Mouse (Mus musculus) forebrain, embryonic 13.5 days (tissue): Measurements from ENCODE around the gene Lrrc42. TPM values are rescaled to one million over a fixed set of nuclear protein-coding genes. Genes with fewer than 3 reads are reported as not detected.

Source experiments
- ATAC-seq: fragments of 200-750 bp; cut with Nextera tagmentation; 2 replicates; pipeline ENCODE4 v1.8.0; 2017
- H3K27ac ChIP-seq: fragments of 300-500 bp; sonication (generic); 2 replicates; pipeline ENCODE4 v1.5.1; 2015; ENCODE audit warnings: inconsistent platforms, mild to moderate bottlenecking, moderate library complexity
- H3K27me3 ChIP-seq: fragments of 300-500 bp; sonication (generic); 2 replicates; pipeline ENCODE4 v1.6.1; 2015; ENCODE audit warnings: mild to moderate bottlenecking, inconsistent platforms
- H3K36me3 ChIP-seq: fragments of 300-500 bp; sonication (generic); 2 replicates; pipeline ENCODE4 v1.6.1; 2015; ENCODE audit warnings: mild to moderate bottlenecking, inconsistent platforms; ENCODE audit not compliant: poor library complexity, severe bottlenecking
- H3K4me1 ChIP-seq: fragments of 300-500 bp; sonication (generic); 2 replicates; pipeline ENCODE4 v1.6.1; 2015; ENCODE audit warnings: inconsistent platforms
- H3K4me2 ChIP-seq: fragments of 300-500 bp; sonication (generic); 2 replicates; pipeline ENCODE4 v1.6.1; 2015; ENCODE audit warnings: inconsistent platforms, mild to moderate bottlenecking, moderate library complexity
- H3K4me3 ChIP-seq: fragments of 300-500 bp; sonication (generic); 2 replicates; pipeline ENCODE4 v1.5.1; 2015; ENCODE audit warnings: mild to moderate bottlenecking, inconsistent platforms
- H3K9ac ChIP-seq: fragments of 300-500 bp; sonication (generic); 2 replicates; pipeline ENCODE4 v1.6.1; 2015; ENCODE audit warnings: mild to moderate bottlenecking, inconsistent platforms
- H3K9me3 ChIP-seq: fragments of 300-500 bp; sonication (generic); replicated peaks from 2 replicates; pipeline ENCODE4 v1.6.1; 2016; ENCODE audit warnings: inconsistent platforms
- WGBS: fragments of 180-500 bp; shearing (Covaris S2); methylation state at CpG from one replicate; pipeline ENCODE4 v1.1.7; 2015; 5-methylcytosine and 5-hydroxymethylcytosine counted together
- polyA plus RNA-seq: library from polyadenylated mRNA; unstranded; fragments of >200 nt; fragmentation: Nextera tagmentation; extraction: Ambion mirVana; gene quantifications from 2 replicates; pipeline ENCODE4 v1.2.1, GENCODE M21; 2015

Gene Lrrc42
- 67.4 and 68.9 TPM in 2 replicates for polyA plus RNA-seq

- Histone ChIP-seq H3K4me1 (peaks cover 32% of the 10 kb centered on the region), H3K27ac (peak within 1 kb of the TSS; percentile 77), H3K9me3 (no peaks in the 10 kb centered on the region), H3K4me3 (peak within 1 kb of the TSS; percentile 84), H3K9ac (peak within 1 kb of the TSS; percentile 82), H3K36me3 (no peaks in the 10 kb centered on the region), H3K27me3 (no peaks in the 10 kb centered on the region), H3K4me2 (peak within 1 kb of the TSS; percentile 70)
- under 1% methylated on average over 68 of the region's 101 CpGs for WGBS
- ATAC-seq: peak; percentile 96
Measured at GRCm38 (mm10) chr4:107253125-107254091, at the start of gene Lrrc42, which contains the start of gene Hspb11. TSS of gene Lrrc42 (minus strand) at chr4:107253532. TSS of gene Hspb11 (plus strand) at chr4:107253593.

- Histone ChIP-seq H3K27ac (no peak overlapping the region), H3K4me1 (peaks cover 4% of the 10 kb centered on the region), H3K27me3 (no peaks in the 10 kb centered on the region), H3K4me2 (no peak overlapping the region), H3K4me3 (no peak overlapping the region), H3K9ac (no peak overlapping the region), H3K36me3 (no peaks in the 10 kb centered on the region), H3K9me3 (no peaks in the 10 kb centered on the region)
- WGBS: 91% methylated on average over 4 of the region's 4 CpGs
- ATAC-seq: no peak
Measured at GRCm38 (mm10) chr4:107302832-107303231, 49.5 kb upstream of the Lrrc42 start.

GRCm38 (mm10) chr4:107302221-107302620, 48.9 kb upstream of the Lrrc42 start:
- H3K4me2 ChIP-seq: no peak overlapping the region
- H3K4me3 ChIP-seq: no peak overlapping the region
- no peaks in the 10 kb centered on the region for H3K27me3 ChIP-seq
- no peaks in the 10 kb centered on the region for H3K9me3 ChIP-seq
- no peak for ATAC-seq
- H3K27ac ChIP-seq: no peak overlapping the region
- 90% methylated on average over 9 of the region's 9 CpGs for WGBS
- H3K4me1 ChIP-seq: peaks cover 4% of the 10 kb centered on the region
- no peak overlapping the region for H3K9ac ChIP-seq
- H3K36me3 ChIP-seq: no peaks in the 10 kb centered on the region

GRCm38 (mm10) chr4:107300902-107301555, 47.7 kb upstream of the Lrrc42 start:
- WGBS: 92% methylated on average over 1 of the region's 1 CpGs

GRCm38 (mm10) chr4:107300371-107300770, 47.0 kb upstream of the Lrrc42 start:
- Histone ChIP-seq H3K4me3 (no peak overlapping the region), H3K27me3 (no peaks in the 10 kb centered on the region), H3K36me3 (no peaks in the 10 kb centered on the region), H3K4me2 (no peak overlapping the region), H3K4me1 (no peaks in the 10 kb centered on the region), H3K9ac (no peak overlapping the region), H3K27ac (no peak overlapping the region), H3K9me3 (no peaks in the 10 kb centered on the region)
- 78% methylated on average over 4 of the region's 4 CpGs for WGBS
- no peak for ATAC-seq

More at GRCm38 (mm10) chr4:107300902-107301555, 47.7 kb upstream of the Lrrc42 start:
- H3K4me2 ChIP-seq: no peak overlapping the region
- no peaks in the 10 kb centered on the region for H3K4me1 ChIP-seq
- H3K9me3 ChIP-seq: no peaks in the 10 kb centered on the region
- H3K9ac ChIP-seq: no peak overlapping the region
- no peaks in the 10 kb centered on the region for H3K36me3 ChIP-seq
- H3K27ac ChIP-seq: no peak overlapping the region
- no peaks in the 10 kb centered on the region for H3K27me3 ChIP-seq
- ATAC-seq: no peak
- H3K4me3 ChIP-seq: no peak overlapping the region

GRCm38 (mm10) chr4:107299779-107300340, 46.5 kb upstream of the Lrrc42 start:
- Histone ChIP-seq H3K4me1 (no peaks in the 10 kb centered on the region), H3K27ac (no peak overlapping the region), H3K27me3 (no peaks in the 10 kb centered on the region), H3K9ac (no peak overlapping the region), H3K36me3 (no peaks in the 10 kb centered on the region), H3K4me3 (no peak overlapping the region), H3K4me2 (no peak overlapping the region), H3K9me3 (no peaks in the 10 kb centered on the region)
- WGBS: 84% methylated on average over 7 of the region's 7 CpGs
- ATAC-seq: no peak

GRCm38 (mm10) chr4:107298071-107298606, 44.8 kb upstream of the Lrrc42 start:
- no peaks in the 10 kb centered on the region for H3K36me3 ChIP-seq
- no peak overlapping the region for H3K4me3 ChIP-seq
- no peaks in the 10 kb centered on the region for H3K4me1 ChIP-seq
- no peaks in the 10 kb centered on the region for H3K9me3 ChIP-seq
- H3K27ac ChIP-seq: no peak overlapping the region
- no peaks in the 10 kb centered on the region for H3K27me3 ChIP-seq
- 83% methylated on average over 8 of the region's 8 CpGs for WGBS
- no peak for ATAC-seq
- H3K4me2 ChIP-seq: no peak overlapping the region
- no peak overlapping the region for H3K9ac ChIP-seq

- H3K4me2 ChIP-seq: no peak overlapping the region
- no peaks in the 10 kb centered on the region for H3K9me3 ChIP-seq
- H3K27me3 ChIP-seq: no peaks in the 10 kb centered on the region
- ATAC-seq: no peak
- H3K4me3 ChIP-seq: no peak overlapping the region
- no peaks in the 10 kb centered on the region for H3K36me3 ChIP-seq
- no peak overlapping the region for H3K9ac ChIP-seq
- 66% methylated on average over 4 of the region's 4 CpGs for WGBS
- no peak overlapping the region for H3K27ac ChIP-seq
- no peaks in the 10 kb centered on the region for H3K4me1 ChIP-seq
Measured at GRCm38 (mm10) chr4:107292273-107292662, 38.9 kb upstream of the Lrrc42 start.

- H3K4me3 ChIP-seq: no peak overlapping the region
- H3K4me2 ChIP-seq: no peak overlapping the region
- H3K9me3 ChIP-seq: no peaks in the 10 kb centered on the region
- H3K4me1 ChIP-seq: no peaks in the 10 kb centered on the region
- H3K27ac ChIP-seq: no peak overlapping the region
- WGBS: 84% methylated on average over 7 of the region's 7 CpGs
- no peak overlapping the region for H3K9ac ChIP-seq
- H3K27me3 ChIP-seq: no peaks in the 10 kb centered on the region
- H3K36me3 ChIP-seq: no peaks in the 10 kb centered on the region
- ATAC-seq: no peak
Measured at GRCm38 (mm10) chr4:107291611-107292272, 38.4 kb upstream of the Lrrc42 start.

GRCm38 (mm10) chr4:107287517-107287916, 34.2 kb upstream of the Lrrc42 start:
- Histone ChIP-seq H3K4me1 (no peaks in the 10 kb centered on the region), H3K4me3 (no peak overlapping the region), H3K9ac (no peak overlapping the region), H3K9me3 (no peaks in the 10 kb centered on the region), H3K36me3 (peaks cover 3% of the 10 kb centered on the region; the same call in 1 of the 2 replicates), H3K27ac (no peak overlapping the region), H3K4me2 (no peak overlapping the region), H3K27me3 (no peaks in the 10 kb centered on the region)
- 84% methylated on average over 2 of the region's 2 CpGs for WGBS
- no peak for ATAC-seq

- H3K27ac ChIP-seq: no peak overlapping the region
- no peak overlapping the region for H3K9ac ChIP-seq
- no peaks in the 10 kb centered on the region for H3K4me1 ChIP-seq
- no peak overlapping the region for H3K4me3 ChIP-seq
- H3K4me2 ChIP-seq: no peak overlapping the region
- peaks cover 3% of the 10 kb centered on the region; the same call in 1 of the 2 replicates for H3K36me3 ChIP-seq
- ATAC-seq: no peak
- 94% methylated on average over 8 of the region's 8 CpGs for WGBS
- H3K9me3 ChIP-seq: no peaks in the 10 kb centered on the region
- no peaks in the 10 kb centered on the region for H3K27me3 ChIP-seq
Measured at GRCm38 (mm10) chr4:107286386-107286785, 33.1 kb upstream of the Lrrc42 start.
